25 mouse cellular contexts compared by ENCODE assay signal in the genomic region with DNA sequence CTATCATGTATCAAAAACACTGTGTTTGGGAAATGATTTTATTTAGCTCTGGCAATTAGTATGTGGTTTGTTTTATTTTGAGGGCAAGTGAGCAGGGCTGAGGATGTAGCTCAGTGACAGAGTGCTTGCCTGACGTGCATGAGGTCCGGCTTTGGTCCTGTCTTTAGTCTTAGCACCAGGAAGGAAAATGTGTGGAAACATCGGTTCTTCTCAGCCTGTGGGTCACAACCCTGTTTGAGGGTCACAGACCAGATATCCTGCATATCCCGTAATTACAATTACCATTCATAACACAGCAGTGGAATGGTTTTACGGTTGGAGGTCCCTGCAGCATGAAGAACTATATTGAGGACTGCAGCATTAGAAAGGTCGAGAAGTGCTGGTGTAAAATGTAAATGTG. TPM values are rescaled to one million over a fixed set of nuclear protein-coding genes. Genes with fewer than 3 reads are reported as not detected.
DNase-seq lines count a peak whose midpoint lies in the region; ATAC-seq and TF ChIP-seq lines count a peak whose summit lies in the region.
"Had no signal": no experiment of that assay in that cellular context is flagged by ENCODE, and none has a peak within 500 bp of the region (broad histone marks: within the 10 kb centered on the region; RNA-seq: fewer than 3 reads in every experiment).

No protein-coding gene starts in this region.

- no peak for ATAC-seq in kidney, postnatal 0 days (replicated peaks; ENCODE audit: low FRiP score, low read depth)
- ATAC-seq in lung, embryonic 15.5 days (ENCODE audit: borderline replicate concordance, extremely low read depth, low FRiP score, low TSS enrichment), result no peak
- ATAC-seq in lung, postnatal 0 days, result no peak
- ATAC-seq in stomach, embryonic 14.5 days (ENCODE audit: insufficient number of reproducible peaks, insufficient read depth, low FRiP score, low read depth), result no peak
- no peak for ATAC-seq in midbrain, embryonic 15.5 days (replicated peaks)
- ATAC-seq: CD4-positive, CD25-positive, alpha-beta regulatory T cell, adult 4 months; forebrain, embryonic 16.5 days; Patski had no signal

- no peak overlapping the region for H3K27ac ChIP-seq in heart, embryonic 10.5 days
- no peak overlapping the region for H3K27ac ChIP-seq in kidney, postnatal 0 days
- H3K27ac ChIP-seq in lung, embryonic 15.5 days, result peak overlapping the region; percentile 43
- H3K27ac ChIP-seq in lung, postnatal 0 days (ENCODE audit: low read length), result no peak overlapping the region
- peak overlapping the region; percentile 33; the same call in 1 of the 2 replicates for H3K27ac ChIP-seq in stomach, embryonic 14.5 days (ENCODE audit: low read length)
- no peak overlapping the region for H3K27ac ChIP-seq in midbrain, embryonic 15.5 days
- H3K27ac ChIP-seq: embryonic facial prominence, embryonic 15.5 days; hindbrain, embryonic 10.5 days; limb, embryonic 10.5 days; liver, embryonic 14.5 days; midbrain, embryonic 10.5 days; neural tube, embryonic 13.5 days had no signal

- no peak for TF ChIP-seq CTCF in kidney, postnatal 0 days (IDR thresholded peaks at IDR 0.05; ENCODE audit: low read depth)
- TF ChIP-seq CTCF in lung, postnatal 0 days (IDR thresholded peaks at IDR 0.05), result no peak

- no peak overlapping the region for H3K4me3 ChIP-seq in heart, embryonic 10.5 days
- no peak overlapping the region for H3K4me3 ChIP-seq in kidney, postnatal 0 days (replicated peaks; ENCODE audit: low read depth, low read length)
- H3K4me3 ChIP-seq in lung, embryonic 15.5 days, result no peak overlapping the region
- no peak overlapping the region for H3K4me3 ChIP-seq in lung, postnatal 0 days (ENCODE audit: low read depth, low read length)
- H3K4me3 ChIP-seq in stomach, embryonic 14.5 days (ENCODE audit: low read depth, low read length), result no peak overlapping the region
- H3K4me3 ChIP-seq in midbrain, embryonic 15.5 days, result no peak overlapping the region
- H3K4me3 ChIP-seq: embryonic facial prominence, embryonic 15.5 days; hindbrain, embryonic 10.5 days; limb, embryonic 10.5 days; midbrain, embryonic 10.5 days; neural tube, embryonic 13.5 days had no signal

- peak; percentile 80 for DNase-seq in heart, adult 11 months
- no peak for DNase-seq in heart, embryonic 10.5 days (ENCODE audit: low spot score)
- DNase-seq in kidney, postnatal 0 days (ENCODE audit: low spot score), result peak; percentile 28
- DNase-seq in kidney, adult 8-10 months, result no peak
- DNase-seq in lung, postnatal 0 days (ENCODE audit: low spot score), result no peak
- DNase-seq: adrenal gland, adult 8-10 months; cerebellum, adult 9-11 months; gastrocnemius, postnatal 25 days; kidney, adult 9 months; lung, postnatal 4 days; right cerebral cortex, adult 18-20 months; thymus, adult 18-20 months had no signal

- H3K9me3 ChIP-seq in heart, embryonic 10.5 days, result no peaks in the 10 kb centered on the region
- no peaks in the 10 kb centered on the region for H3K9me3 ChIP-seq in kidney, postnatal 0 days (replicated peaks; ENCODE audit: low read length)
- no peaks in the 10 kb centered on the region for H3K9me3 ChIP-seq in lung, embryonic 15.5 days
- H3K9me3 ChIP-seq in lung, postnatal 0 days (ENCODE audit: low read length), result no peaks in the 10 kb centered on the region
- no peaks in the 10 kb centered on the region for H3K9me3 ChIP-seq in stomach, embryonic 14.5 days (ENCODE audit: control insufficient read depth, low read depth, low read length)
- H3K9me3 ChIP-seq in midbrain, embryonic 15.5 days, result no peaks in the 10 kb centered on the region
- H3K9me3 ChIP-seq: embryonic facial prominence, embryonic 15.5 days; hindbrain, embryonic 10.5 days; limb, embryonic 10.5 days; midbrain, embryonic 10.5 days; neural tube, embryonic 13.5 days had no signal

- no peak overlapping the region for H3K4me2 ChIP-seq in kidney, postnatal 0 days (ENCODE audit: low read length)
- no peak overlapping the region for H3K4me2 ChIP-seq in lung, embryonic 15.5 days
- H3K4me2 ChIP-seq in lung, postnatal 0 days (replicated peaks; ENCODE audit: low read depth, low read length), result no peak overlapping the region
- no peak overlapping the region for H3K4me2 ChIP-seq in stomach, embryonic 14.5 days (replicated peaks; ENCODE audit: low read depth, low read length)
- H3K4me2 ChIP-seq in midbrain, embryonic 15.5 days, result no peak overlapping the region
- H3K4me2 ChIP-seq: embryonic facial prominence, embryonic 15.5 days; neural tube, embryonic 13.5 days had no signal

- H3K9ac ChIP-seq in kidney, postnatal 0 days (ENCODE audit: low read depth, low read length), result no peak overlapping the region
- no peak overlapping the region for H3K9ac ChIP-seq in lung, embryonic 15.5 days
- no peak overlapping the region for H3K9ac ChIP-seq in lung, postnatal 0 days (replicated peaks; ENCODE audit: low read depth)
- no peak overlapping the region for H3K9ac ChIP-seq in stomach, embryonic 14.5 days (replicated peaks; ENCODE audit: low read depth, low read length)
- no peak overlapping the region for H3K9ac ChIP-seq in midbrain, embryonic 15.5 days
- H3K9ac ChIP-seq: embryonic facial prominence, embryonic 15.5 days; liver, embryonic 14.5 days; neural tube, embryonic 13.5 days had no signal

- 81% methylated on average over 6 of the region's 6 CpGs for whole genome bisulfite sequencing in heart, embryonic 10.5 days
- WGBS in kidney, postnatal 0 days, result 73% methylated on average over 6 of the region's 6 CpGs
- WGBS in lung, embryonic 15.5 days, result 63% methylated on average over 6 of the region's 6 CpGs
- WGBS in lung, postnatal 0 days, result 65% methylated on average over 6 of the region's 6 CpGs
- 80% methylated on average over 6 of the region's 6 CpGs for WGBS in stomach, embryonic 14.5 days
- 88% methylated on average over 6 of the region's 6 CpGs for WGBS in midbrain, embryonic 15.5 days

- H3K36me3 ChIP-seq in heart, embryonic 10.5 days, result no peaks in the 10 kb centered on the region
- no peaks in the 10 kb centered on the region for H3K36me3 ChIP-seq in kidney, postnatal 0 days (ENCODE audit: insufficient read depth, low read length)
- no peaks in the 10 kb centered on the region for H3K36me3 ChIP-seq in lung, embryonic 15.5 days
- H3K36me3 ChIP-seq in lung, postnatal 0 days (ENCODE audit: insufficient read depth, low read length), result no peaks in the 10 kb centered on the region
- H3K36me3 ChIP-seq in stomach, embryonic 14.5 days (ENCODE audit: control insufficient read depth, insufficient read depth, low read length), result no peaks in the 10 kb centered on the region
- no peaks in the 10 kb centered on the region for H3K36me3 ChIP-seq in midbrain, embryonic 15.5 days (replicated peaks)
- H3K36me3 ChIP-seq: embryonic facial prominence, embryonic 15.5 days; midbrain, embryonic 10.5 days; neural tube, embryonic 13.5 days had no signal

- H3K27me3 ChIP-seq in heart, embryonic 10.5 days (ENCODE audit: insufficient read depth, poor library complexity, severe bottlenecking), result no peaks in the 10 kb centered on the region
- H3K27me3 ChIP-seq in kidney, postnatal 0 days (ENCODE audit: insufficient read depth, low read length), result no peaks in the 10 kb centered on the region
- no peaks in the 10 kb centered on the region for H3K27me3 ChIP-seq in lung, embryonic 15.5 days
- no peaks in the 10 kb centered on the region for H3K27me3 ChIP-seq in lung, postnatal 0 days (replicated peaks; ENCODE audit: insufficient read depth, low read length)
- H3K27me3 ChIP-seq in stomach, embryonic 14.5 days (ENCODE audit: control insufficient read depth, insufficient read depth, low read length), result no peaks in the 10 kb centered on the region
- H3K27me3 ChIP-seq in midbrain, embryonic 15.5 days (replicated peaks), result no peaks in the 10 kb centered on the region
- H3K27me3 ChIP-seq: embryonic facial prominence, embryonic 15.5 days; neural tube, embryonic 13.5 days; Patski had no signal

- TF ChIP-seq EP300 in lung, postnatal 0 days (IDR thresholded peaks at IDR 0.05), result no peak

- peaks cover 20% of the 10 kb centered on the region for H3K4me1 ChIP-seq in heart, embryonic 10.5 days
- peaks cover 15% of the 10 kb centered on the region for H3K4me1 ChIP-seq in kidney, postnatal 0 days (replicated peaks; ENCODE audit: insufficient read depth, low read length)
- peaks cover 11% of the 10 kb centered on the region; the same call in 1 of the 2 replicates for H3K4me1 ChIP-seq in lung, embryonic 15.5 days
- peaks cover 3% of the 10 kb centered on the region; the same call in 1 of the 2 replicates for H3K4me1 ChIP-seq in lung, postnatal 0 days (ENCODE audit: insufficient read depth, low read depth, low read length)
- peaks cover 10% of the 10 kb centered on the region for H3K4me1 ChIP-seq in stomach, embryonic 14.5 days (ENCODE audit: control insufficient read depth, insufficient read depth, low read length)
- no peaks in the 10 kb centered on the region; the same call in 1 of the 2 replicates for H3K4me1 ChIP-seq in midbrain, embryonic 15.5 days
- H3K4me1 ChIP-seq: embryonic facial prominence, embryonic 15.5 days; limb, embryonic 10.5 days had no signal

RNA-seq across cellular contexts. Expression of a gene that starts 21.0 kb away (rescaled TPM):
- polyA plus RNA-seq in heart, embryonic 10.5 days (2016; fragmentation: Nextera tagmentation; extraction: Ambion mirVana), result 1.6 and 2.3 TPM in 2 replicates
- 1.5 and 1.9 TPM in 2 replicates for polyA plus RNA-seq in kidney, postnatal 0 days (2015; fragmentation: Nextera tagmentation; extraction: Ambion mirVana)
- polyA plus RNA-seq in lung, embryonic 15.5 days (2015; fragmentation: Nextera tagmentation; extraction: Ambion mirVana), result 2.9 and 3.2 TPM in 2 replicates
- 1.6 TPM in 2 replicates for polyA plus RNA-seq in lung, postnatal 0 days (2015; fragmentation: Nextera tagmentation; extraction: Ambion mirVana)
- polyA plus RNA-seq in stomach, embryonic 14.5 days (2014; fragmentation: Nextera tagmentation; extraction: Ambion mirVana), result 4.5 and 5.5 TPM in 2 replicates
- polyA plus RNA-seq in midbrain, embryonic 15.5 days (2015; fragmentation: Nextera tagmentation; extraction: Ambion mirVana), result 1.0 and 1.1 TPM in 2 replicates
- polyA plus RNA-seq: Patski had no signal

RNA-seq across cellular contexts. Expression of a gene that starts 48.4 kb away (rescaled TPM):
- polyA plus RNA-seq in heart, embryonic 10.5 days (2016; fragmentation: Nextera tagmentation; extraction: Ambion mirVana), result not detected in 2 replicates
- polyA plus RNA-seq in kidney, postnatal 0 days (2015; fragmentation: Nextera tagmentation; extraction: Ambion mirVana), result 0.15 TPM in 1 of 2 replicates, not detected in the other
- polyA plus RNA-seq in lung, embryonic 15.5 days (2015; fragmentation: Nextera tagmentation; extraction: Ambion mirVana), result not detected in 2 replicates
- polyA plus RNA-seq in lung, postnatal 0 days (2015; fragmentation: Nextera tagmentation; extraction: Ambion mirVana), result not detected in 2 replicates
- not detected in 2 replicates for polyA plus RNA-seq in stomach, embryonic 14.5 days (2014; fragmentation: Nextera tagmentation; extraction: Ambion mirVana)
- polyA plus RNA-seq in midbrain, embryonic 15.5 days (2015; fragmentation: Nextera tagmentation; extraction: Ambion mirVana), result not detected in 2 replicates
- polyA plus RNA-seq: CD4-positive, CD25-positive, alpha-beta regulatory T cell, adult 4 months; embryonic facial prominence, embryonic 15.5 days; forebrain, embryonic 16.5 days; hindbrain, embryonic 10.5 days; limb, embryonic 10.5 days; liver, embryonic 14.5 days; midbrain, embryonic 10.5 days; neural tube, embryonic 13.5 days; Patski; urinary bladder, adult 2 months had no signal

Comparison
In these comparisons a context has a peak if more than half of its experiments do, and no peak if none do; other contexts are left out.
1. DNase-seq: peak in heart, adult 11 months (single experiment) and kidney, postnatal 0 days (single experiment); none in heart, embryonic 10.5 days (single experiment), kidney, adult 8-10 months (0 of 2) and lung, postnatal 0 days (single experiment).
2. H3K27ac ChIP-seq: peak in lung, embryonic 15.5 days (single experiment) and stomach, embryonic 14.5 days (single experiment); none in heart, embryonic 10.5 days (single experiment), kidney, postnatal 0 days (single experiment), lung, postnatal 0 days (single experiment) and midbrain, embryonic 15.5 days (single experiment).